Mouse (Mus musculus) neutrophil, adult 65 days (primary cell): ENCODE measurements around the gene Wls. TPM values are rescaled to one million over a fixed set of nuclear protein-coding genes. Genes with fewer than 3 reads are reported as not detected.

Experiments
- total RNA-seq: library from RNA; stranded (reverse); gene quantifications from 2 replicates; pipeline ENCODE4 v1.2.4, GENCODE M21; 2023

Wls gene
- 34.9 and 41.4 TPM in 2 replicates for total RNA-seq

GRCm38 (mm10) chr3:159839481-159839880 lies at the start of gene Wls:
Gene Wls, plus strand, starts transcription at chr3:159839672.

Other genes with a start within 250 kb of the Wls start
- not detected in 2 replicates for gene Rpe65, start 240.5 kb upstream of the Wls start, total RNA-seq